ENCODE assay signal across 9 mouse cellular contexts in genomic region chr16:91270212-91270971, GRCm38 (mm10). TPM values are rescaled to one million over a fixed set of nuclear protein-coding genes. Genes with fewer than 3 reads are reported as not detected.
DNase-seq lines count a peak whose midpoint lies in the region; ATAC-seq lines count a peak whose summit lies in the region.
"Had no signal": no experiment of that assay in that cellular context is flagged by ENCODE, and none has a peak within 500 bp of the region (broad histone marks: within the 10 kb centered on the region; RNA-seq: fewer than 3 reads in every experiment).

No protein-coding gene starts in this region.

- no peak overlapping the region for H3K27ac ChIP-seq in lung, embryonic 16.5 days (ENCODE audit: low read length)
- H3K27ac ChIP-seq in hindbrain, embryonic 11.5 days (ENCODE audit: low read depth, low read length), result no peak overlapping the region
- no peak overlapping the region for H3K27ac ChIP-seq in liver, embryonic 12.5 days
- H3K27ac ChIP-seq in stomach, embryonic 14.5 days (ENCODE audit: low read length), result no peak overlapping the region

- H3K4me1 ChIP-seq in lung, embryonic 16.5 days (replicated peaks; ENCODE audit: control insufficient read depth, insufficient read depth, low read length), result peaks cover 9% of the 10 kb centered on the region
- peaks cover 4% of the 10 kb centered on the region; the same call in 1 of the 2 replicates for H3K4me1 ChIP-seq in hindbrain, embryonic 11.5 days (replicated peaks; ENCODE audit: control insufficient read depth, insufficient read depth, low read length)
- H3K4me1 ChIP-seq in liver, embryonic 12.5 days, result peaks cover 12% of the 10 kb centered on the region; the same call in 1 of the 2 replicates
- H3K4me1 ChIP-seq in stomach, embryonic 14.5 days (ENCODE audit: control insufficient read depth, insufficient read depth, low read length), result peaks cover 7% of the 10 kb centered on the region; the same call in 1 of the 2 replicates

- peak overlapping the region; percentile 42 for H3K4me3 ChIP-seq in lung, embryonic 16.5 days (ENCODE audit: low read length)
- peak overlapping the region; percentile 33 for H3K4me3 ChIP-seq in hindbrain, embryonic 11.5 days (ENCODE audit: low read depth, low read length)
- H3K4me3 ChIP-seq in liver, embryonic 12.5 days, result peak overlapping the region; percentile 37
- peak overlapping the region; percentile 38 for H3K4me3 ChIP-seq in stomach, embryonic 14.5 days (ENCODE audit: low read depth, low read length)

- WGBS in lung, embryonic 16.5 days, result under 1% methylated on average over 57 of the region's 63 CpGs
- under 1% methylated on average over 36 of the region's 63 CpGs for WGBS in hindbrain, embryonic 11.5 days
- whole genome bisulfite sequencing in liver, embryonic 12.5 days (ENCODE audit: insufficient replicate concordance), result 2% methylated on average over 63 of the region's 63 CpGs
- WGBS in stomach, embryonic 14.5 days, result under 1% methylated on average over 63 of the region's 63 CpGs

- no peaks in the 10 kb centered on the region for H3K36me3 ChIP-seq in lung, embryonic 16.5 days (ENCODE audit: control insufficient read depth, insufficient read depth, low read length)
- no peaks in the 10 kb centered on the region for H3K36me3 ChIP-seq in hindbrain, embryonic 11.5 days (ENCODE audit: control insufficient read depth, insufficient read depth, low read length)
- H3K36me3 ChIP-seq in liver, embryonic 12.5 days, result no peaks in the 10 kb centered on the region
- H3K36me3 ChIP-seq in stomach, embryonic 14.5 days (ENCODE audit: control insufficient read depth, insufficient read depth, low read length), result no peaks in the 10 kb centered on the region

- H3K9ac ChIP-seq in lung, embryonic 16.5 days (ENCODE audit: low read length), result no peak overlapping the region
- no peak overlapping the region for H3K9ac ChIP-seq in hindbrain, embryonic 11.5 days (ENCODE audit: low read depth, low read length)
- H3K9ac ChIP-seq in liver, embryonic 12.5 days, result no peak overlapping the region
- no peak overlapping the region for H3K9ac ChIP-seq in stomach, embryonic 14.5 days (replicated peaks; ENCODE audit: low read depth, low read length)

- peak overlapping the region; percentile 71 for H3K4me2 ChIP-seq in lung, embryonic 16.5 days (ENCODE audit: low read depth, low read length)
- peak overlapping the region; percentile 52 for H3K4me2 ChIP-seq in hindbrain, embryonic 11.5 days (replicated peaks; ENCODE audit: low read depth, low read length)
- peak overlapping the region; percentile 58 for H3K4me2 ChIP-seq in liver, embryonic 12.5 days
- H3K4me2 ChIP-seq in stomach, embryonic 14.5 days (replicated peaks; ENCODE audit: low read depth, low read length), result peak overlapping the region; percentile 68

- no peaks in the 10 kb centered on the region for H3K9me3 ChIP-seq in lung, embryonic 16.5 days (ENCODE audit: control insufficient read depth, low read length)
- no peaks in the 10 kb centered on the region for H3K9me3 ChIP-seq in hindbrain, embryonic 11.5 days (ENCODE audit: control insufficient read depth, low read length)
- no peaks in the 10 kb centered on the region for H3K9me3 ChIP-seq in liver, embryonic 12.5 days (replicated peaks)
- no peaks in the 10 kb centered on the region for H3K9me3 ChIP-seq in stomach, embryonic 14.5 days (ENCODE audit: control insufficient read depth, low read depth, low read length)

- peaks cover 77% of the 10 kb centered on the region for H3K27me3 ChIP-seq in lung, embryonic 16.5 days (ENCODE audit: control insufficient read depth, insufficient read depth, low read depth, low read length)
- H3K27me3 ChIP-seq in hindbrain, embryonic 11.5 days (ENCODE audit: control insufficient read depth, insufficient read depth, low read length), result peaks cover 95% of the 10 kb centered on the region
- H3K27me3 ChIP-seq in liver, embryonic 12.5 days (replicated peaks), result peaks cover 99% of the 10 kb centered on the region
- peaks cover 71% of the 10 kb centered on the region for H3K27me3 ChIP-seq in stomach, embryonic 14.5 days (ENCODE audit: control insufficient read depth, insufficient read depth, low read length)

- ATAC-seq in lung, embryonic 16.5 days (ENCODE audit: low read depth), result no peak
- ATAC-seq in hindbrain, embryonic 11.5 days (ENCODE audit: low FRiP score), result no peak; the same call in 1 of the 2 replicates
- ATAC-seq in liver, embryonic 12.5 days, result no peak
- ATAC-seq in stomach, embryonic 14.5 days (ENCODE audit: insufficient number of reproducible peaks, insufficient read depth, low FRiP score, low read depth), result no peak

- peak; percentile 10 for DNase-seq in adrenal gland, postnatal 10 days
- DNase-seq in adrenal gland, adult 18-20 months (ENCODE audit: low spot score in 2 of 2), result no peak
- no peak for DNase-seq in lung, postnatal 36 days
- DNase-seq in hindbrain, embryonic 11.5 days (ENCODE audit: low spot score), result peak; percentile 58
- no peak for DNase-seq in adrenal gland, adult 8-10 months

RNA-seq across cellular contexts. Expression of gene Olig1, which starts 0.8 kb away (rescaled TPM):
- 1 to 10 TPM in 1 of 2 experiments, under 1 TPM in 1; 0.75 to 1.6 TPM for total RNA-seq in adrenal gland, postnatal 10 days (2021)
- under 1 TPM; 0.50 to 0.80 TPM for total RNA-seq in adrenal gland, adult 18-20 months (2021)
- polyA plus RNA-seq in lung, embryonic 16.5 days (2015; fragmentation: Nextera tagmentation; extraction: Ambion mirVana), result 0.40 TPM in 1 of 2 replicates, not detected in the other
- 0.40 and 0.84 TPM in 2 replicates for polyA plus RNA-seq in hindbrain, embryonic 11.5 days (2014; fragmentation: Nextera tagmentation; extraction: Ambion mirVana)
- polyA plus RNA-seq in liver, embryonic 12.5 days (2016; fragmentation: Nextera tagmentation; extraction: Ambion mirVana), result not detected in 2 replicates
- 0.11 TPM in 1 of 2 replicates, not detected in the other for polyA plus RNA-seq in stomach, embryonic 14.5 days (2014; fragmentation: Nextera tagmentation; extraction: Ambion mirVana)
- total RNA-seq in adrenal gland, adult 8-10 months (2022), result under 1 TPM in 1 of 4 experiments, not detected in 3; 0.20 TPM
- total RNA-seq: neutrophil, adult 5-6 weeks had no signal

RNA-seq across cellular contexts. Expression of gene Olig2, which starts 45.1 kb away (rescaled TPM):
- total RNA-seq in adrenal gland, postnatal 10 days (2021), result not detected
- total RNA-seq in adrenal gland, adult 18-20 months (2021), result not detected
- polyA plus RNA-seq in lung, embryonic 16.5 days (2015; fragmentation: Nextera tagmentation; extraction: Ambion mirVana), result not detected in 2 replicates
- polyA plus RNA-seq in hindbrain, embryonic 11.5 days (2014; fragmentation: Nextera tagmentation; extraction: Ambion mirVana), result 0.76 and 1.2 TPM in 2 replicates
- polyA plus RNA-seq in liver, embryonic 12.5 days (2016; fragmentation: Nextera tagmentation; extraction: Ambion mirVana), result not detected in 2 replicates
- polyA plus RNA-seq in stomach, embryonic 14.5 days (2014; fragmentation: Nextera tagmentation; extraction: Ambion mirVana), result not detected in 2 replicates
- total RNA-seq in adrenal gland, adult 8-10 months (2022), result not detected
- total RNA-seq: neutrophil, adult 5-6 weeks had no signal

Comparison
In these comparisons a context has a peak if more than half of its experiments do, and no peak if none do; other contexts are left out.
1. DNase-seq: peak in adrenal gland, postnatal 10 days (single experiment) and hindbrain, embryonic 11.5 days (single experiment); none in adrenal gland, adult 18-20 months (0 of 2), lung, postnatal 36 days (single experiment) and adrenal gland, adult 8-10 months (single experiment).
2. Peak in every context shown above with its lines, with median percentiles within 50 percentile points of each other: H3K4me2 ChIP-seq and H3K4me3 ChIP-seq.